Mouse (Mus musculus) left cerebral cortex, adult 11 months (tissue): ENCODE measurements around the gene Prepl.

Experiments used
- DNase-seq: peaks from one replicate; pipeline ENCODE4 v3.0.0; 2022; ENCODE audit warnings: low spot score

Gene Prepl

DNA sequence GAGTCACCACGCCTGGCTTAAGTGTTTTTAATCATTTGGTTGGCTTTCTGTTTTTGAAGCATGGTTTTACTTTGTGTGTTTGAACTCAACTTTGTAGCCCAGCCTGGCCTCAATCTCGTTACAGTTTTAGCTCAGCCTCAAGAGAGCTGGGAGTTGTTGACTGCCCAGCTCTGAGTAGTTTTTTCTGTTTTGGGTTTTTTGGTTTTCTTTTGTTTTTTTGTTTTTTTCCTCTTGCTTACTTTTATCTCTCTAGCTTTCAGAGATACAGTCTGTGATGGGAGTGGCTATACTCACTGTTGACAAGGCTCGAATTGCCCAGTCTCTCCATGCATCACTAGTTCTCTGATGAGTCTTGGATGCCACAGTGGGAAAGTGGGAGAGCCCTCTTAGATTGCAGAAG lies 69.7 kb downstream of the Prepl start:
- no peak for DNase-seq

DNA sequence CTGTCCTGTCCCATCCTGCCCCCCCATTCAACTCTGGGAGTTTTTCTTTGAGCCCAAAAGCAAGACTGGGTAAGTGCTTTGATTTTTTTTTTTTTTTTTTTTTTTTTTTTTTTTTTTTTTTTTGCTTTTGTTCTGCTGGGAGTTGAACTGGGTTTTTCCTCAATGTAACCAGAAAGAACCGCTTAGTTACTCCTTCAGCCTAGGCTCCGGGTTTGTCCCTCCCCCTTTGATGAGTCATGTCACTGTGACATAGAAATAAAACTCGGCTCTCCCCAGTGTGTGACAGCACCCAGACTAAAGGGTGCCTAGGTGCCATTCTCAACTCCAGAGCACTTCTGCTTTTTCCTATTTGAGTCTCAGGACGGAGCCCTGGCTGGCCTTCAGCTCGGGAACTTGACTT lies 71.2 kb downstream of the Prepl start:
- no peak for DNase-seq

DNA sequence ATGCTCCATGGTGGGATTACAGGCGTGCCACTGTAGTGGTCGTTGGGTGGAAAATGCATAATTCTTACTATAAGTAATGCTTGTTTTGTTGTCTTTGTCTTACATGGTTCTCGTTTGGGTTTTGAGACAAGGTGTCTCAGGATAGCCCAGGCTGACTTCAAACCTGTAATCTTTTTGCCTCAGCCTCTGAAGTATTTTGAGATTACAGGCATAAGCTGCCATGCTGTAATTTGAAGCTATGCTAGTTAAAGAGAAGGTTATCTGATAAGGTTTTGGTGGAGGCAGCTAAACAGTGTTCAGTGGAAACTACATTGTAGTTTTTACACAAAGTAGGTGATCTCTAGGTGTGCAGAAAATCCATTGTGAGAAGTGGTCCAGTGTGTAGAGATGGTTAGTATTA lies 71.7 kb downstream of the Prepl start:
- DNase-seq: no peak

DNA sequence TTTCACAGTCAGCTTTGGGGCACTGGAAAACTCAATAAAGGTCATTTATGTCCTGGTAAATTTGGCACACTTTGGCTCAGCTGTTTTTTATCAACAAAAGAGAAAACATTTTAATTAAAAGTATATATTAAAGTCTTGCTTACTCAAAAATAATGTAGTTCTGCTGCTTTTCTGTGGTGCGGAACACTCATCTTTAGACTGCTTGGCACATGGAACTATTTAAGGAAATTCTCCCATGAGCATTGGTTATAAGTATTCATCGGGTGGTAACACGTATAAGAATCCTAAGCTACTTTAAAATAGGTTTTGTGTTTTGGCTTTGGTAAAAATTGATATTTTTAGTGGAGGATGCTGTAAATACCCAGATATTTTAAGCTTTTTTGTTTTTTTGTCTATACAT lies 75.4 kb downstream of the Prepl start:
- DNase-seq: no peak

DNA sequence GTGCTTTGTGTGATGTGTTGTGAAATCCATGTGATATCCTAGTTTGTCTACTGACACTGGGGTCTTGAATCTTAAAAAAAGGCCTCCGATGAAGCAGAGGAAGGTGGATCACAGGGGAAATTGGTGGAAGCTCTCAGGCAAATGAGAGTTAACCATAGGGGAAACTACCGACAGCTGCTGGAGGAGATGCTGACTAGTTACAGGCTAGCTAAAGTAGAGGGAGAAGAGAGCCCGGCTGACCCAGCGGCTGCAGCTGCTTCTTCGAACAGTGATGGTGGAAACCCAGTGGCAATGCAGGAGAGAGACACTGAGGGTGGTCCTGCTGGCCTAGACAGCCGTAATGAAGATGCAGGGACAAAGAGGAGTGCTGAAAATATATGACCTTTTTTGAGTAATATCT lies 76.6 kb downstream of the Prepl start:
- DNase-seq: no peak
